Mouse (Mus musculus) left cerebral cortex, postnatal 36 days (tissue): ENCODE results near the gene Plekhg5. TPM values are rescaled to one million over a fixed set of nuclear protein-coding genes. Genes with fewer than 3 reads are reported as not detected.
"Not testable (repeated sequence)": the region's sequence is repeated elsewhere in the genome, so short reads cannot be mapped to it uniquely, and the experiment has no call there.

Experiments used
- DNase-seq, 2 experiments: peaks; one replicate each; pipeline ENCODE4 v3.0.0; 2021 to 2022; ENCODE audit warnings: low spot score in 2 of 2, mixed read lengths in 1 of 2
- intact Hi-C: fragments of 180-260 bp; cut with DNase I; formaldehyde crosslinking; loops from one replicate; pipeline ENCODE4 v1.15.1; 2025
- total RNA-seq, 2 experiments: library from RNA; stranded (reverse); gene quantifications; 2 replicates each; pipeline ENCODE4 v1.2.3; 2021

Gene Plekhg5
- total RNA-seq, result 10 to 100 TPM; 82.5 to 84.4 TPM

DNA sequence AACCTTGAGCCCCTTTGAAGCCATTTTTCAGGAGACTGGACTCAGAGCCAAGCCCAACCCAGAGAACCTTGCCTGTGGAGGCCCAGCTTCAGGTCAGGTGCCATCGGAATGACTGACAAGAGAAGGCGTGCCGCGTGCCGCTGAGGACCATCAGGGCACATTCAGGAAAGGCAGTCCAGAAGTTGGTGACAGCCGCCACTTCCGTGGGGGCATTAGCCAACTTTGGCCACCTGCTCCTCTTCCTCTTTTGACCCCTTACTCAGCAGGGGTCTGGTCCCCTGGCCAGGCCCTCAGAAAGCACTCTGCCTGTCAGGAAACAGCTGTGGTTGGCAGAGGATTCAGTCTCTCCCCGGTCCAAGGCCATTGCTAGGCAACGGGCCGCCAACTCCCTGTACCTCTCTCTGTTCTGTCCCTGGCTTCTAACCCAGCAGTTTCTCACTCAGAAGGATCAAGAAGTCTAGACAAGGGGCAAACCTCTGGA, at the start of gene Plekhg5:
Gene Plekhg5 (plus strand): TSS at position 378 of the 481 bp plus-strand sequence.
- intact Hi-C loops, result no loop called here
- DNase-seq, result no peak

DNA sequence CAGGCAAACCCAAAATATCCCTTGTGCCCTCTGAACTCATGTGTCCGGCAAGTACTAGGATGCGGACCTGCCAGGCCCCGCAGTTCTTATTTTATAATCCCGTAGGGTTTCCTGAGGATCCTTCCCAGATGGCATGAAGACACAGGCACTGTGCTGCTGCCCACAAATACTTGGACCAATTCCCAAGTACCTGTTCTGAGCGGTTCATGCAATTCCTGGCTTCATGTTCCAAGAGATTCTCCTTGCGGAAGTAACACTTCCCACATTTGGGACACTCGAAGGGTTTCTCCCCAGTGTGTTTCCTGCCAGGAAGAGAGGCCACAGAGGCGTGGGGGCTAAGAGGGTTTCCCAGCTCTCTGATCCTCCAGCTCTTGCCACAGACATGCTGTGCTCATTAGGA, 49.8 kb upstream of the Plekhg5 start:
- DNase-seq, result peak in 1 of 2 experiments; percentile 35
- intact Hi-C loops, result no loop called here

DNA sequence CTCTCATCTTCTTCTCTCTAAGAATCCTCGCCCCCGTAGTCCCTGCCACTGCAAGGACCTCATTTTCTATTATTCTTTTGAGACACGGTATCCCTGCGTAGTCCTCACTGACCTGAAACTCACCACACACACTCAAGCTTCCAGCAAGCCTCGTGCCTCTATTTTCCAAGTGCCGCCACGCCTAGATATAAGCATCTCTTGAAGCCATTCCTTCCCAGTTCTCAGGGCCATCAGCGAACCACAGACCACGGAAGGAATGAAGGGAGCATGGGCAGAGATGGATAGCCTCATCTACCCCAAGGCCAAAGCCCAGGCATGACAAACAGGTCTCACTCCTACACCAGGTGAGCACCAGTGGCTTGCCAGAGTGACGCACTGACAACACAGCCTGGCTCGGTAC, 47.8 kb upstream of the Plekhg5 start:
- no peak for DNase-seq
- intact Hi-C loops, result no loop called here

DNA sequence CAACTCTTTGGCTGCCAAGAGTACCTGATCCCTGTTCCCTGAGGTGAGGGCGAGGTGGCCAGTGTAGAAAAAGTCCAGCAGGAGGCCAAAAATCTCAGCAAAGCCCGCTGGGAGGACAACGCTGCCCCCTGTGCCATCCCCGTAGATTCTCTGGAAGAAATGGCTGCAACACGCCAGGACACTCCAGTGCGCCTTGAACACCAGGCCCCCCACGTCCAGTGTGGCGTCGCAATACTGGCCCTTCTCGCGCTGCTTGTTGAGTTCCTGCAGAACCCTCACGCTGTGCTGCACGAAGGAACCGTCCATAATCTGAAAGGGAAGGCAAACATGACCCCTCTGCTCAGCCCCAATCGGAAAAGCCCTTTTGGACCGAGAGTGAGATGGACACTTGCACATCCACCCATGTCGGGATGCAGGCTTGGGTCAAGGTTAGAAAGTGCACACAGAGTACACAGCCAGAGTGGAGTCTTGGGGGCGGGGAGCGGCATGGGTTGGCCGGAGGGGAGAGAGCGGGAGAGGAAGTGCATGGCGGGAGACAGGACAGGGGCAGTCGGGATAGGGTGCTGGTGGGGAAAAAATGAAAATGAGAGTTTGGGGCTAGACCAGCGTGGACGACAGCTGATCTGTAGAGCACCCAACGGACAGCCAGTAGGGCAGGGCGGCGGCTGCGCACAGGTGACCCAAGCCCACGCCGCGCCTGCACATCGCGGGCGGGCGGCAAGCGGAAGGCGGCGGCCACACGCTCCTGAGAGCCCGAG, 45.4 kb upstream of the Plekhg5 start:
- intact Hi-C loops, result no loop called here

DNA sequence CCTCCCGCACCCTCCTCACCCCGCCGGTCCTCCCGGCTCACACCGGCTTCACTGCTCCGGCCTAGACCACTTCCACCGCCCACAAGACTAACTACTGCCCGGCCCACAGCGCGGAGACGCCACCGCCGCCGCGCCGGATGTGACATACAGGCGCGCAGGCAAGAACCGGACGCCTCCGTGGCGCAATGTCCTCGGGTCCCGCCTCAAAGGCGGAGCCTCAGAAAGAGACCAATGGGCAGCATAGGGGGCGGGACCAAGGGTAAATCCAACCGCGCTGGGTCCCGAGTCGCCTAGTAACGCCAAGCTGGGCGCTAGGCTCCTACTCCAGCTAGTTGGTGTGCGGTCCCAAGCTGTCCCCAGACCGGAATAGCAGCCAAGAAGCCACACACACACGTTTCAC, 44.8 kb upstream of the Plekhg5 start, which contains the start of gene Zbtb48:
Gene Zbtb48 (minus strand): TSS at position 148 of the 400 bp plus-strand sequence.
- intact Hi-C loops, result no loop called here
- DNase-seq, result peak; percentile 96 to 97

More for the DNA sequence above, 45.4 kb upstream of the Plekhg5 start:
- DNase-seq, result no peak

DNA sequence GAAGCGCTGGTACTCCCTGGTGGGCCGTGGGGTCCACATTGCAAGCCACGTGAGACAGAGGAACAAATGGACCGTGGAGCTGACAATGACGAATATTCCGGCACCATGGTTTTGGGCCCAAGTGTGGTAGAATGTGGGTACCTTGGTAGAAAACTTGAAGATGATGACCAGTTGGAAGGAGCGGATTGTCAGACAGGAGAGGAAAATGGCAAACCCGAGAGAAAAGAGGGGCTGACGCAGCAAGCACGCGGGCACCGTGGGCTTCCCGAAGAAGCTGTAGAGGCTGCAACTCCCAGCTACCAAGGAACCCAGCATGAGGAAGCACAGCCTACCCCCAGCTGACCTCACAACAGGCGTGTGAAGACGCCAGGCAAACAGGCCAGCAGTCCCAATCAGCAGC, 43.8 kb upstream of the Plekhg5 start:
- intact Hi-C loops, result no loop called here
- DNase-seq, result no peak

DNA sequence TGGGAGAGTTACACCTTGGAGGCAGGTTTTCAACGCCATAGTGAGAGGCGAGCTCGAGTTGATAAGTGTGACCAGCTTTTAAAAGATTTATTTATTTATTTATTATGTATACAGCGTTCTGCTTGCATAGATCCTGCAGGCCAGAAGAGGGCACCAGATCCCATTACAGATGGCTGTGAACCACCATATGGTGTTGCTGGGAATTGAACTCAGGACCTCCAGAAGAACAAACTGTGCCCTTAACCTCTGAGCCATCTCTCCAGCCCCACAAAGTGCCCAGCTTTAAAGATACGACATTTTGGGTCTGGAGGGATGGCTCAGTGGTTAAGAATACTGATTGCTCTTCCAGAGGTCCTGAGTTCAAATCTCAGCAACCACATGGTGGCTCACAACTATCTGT, 43.2 kb upstream of the Plekhg5 start:
- no peak for DNase-seq
- intact Hi-C loops, result no loop called here

DNA sequence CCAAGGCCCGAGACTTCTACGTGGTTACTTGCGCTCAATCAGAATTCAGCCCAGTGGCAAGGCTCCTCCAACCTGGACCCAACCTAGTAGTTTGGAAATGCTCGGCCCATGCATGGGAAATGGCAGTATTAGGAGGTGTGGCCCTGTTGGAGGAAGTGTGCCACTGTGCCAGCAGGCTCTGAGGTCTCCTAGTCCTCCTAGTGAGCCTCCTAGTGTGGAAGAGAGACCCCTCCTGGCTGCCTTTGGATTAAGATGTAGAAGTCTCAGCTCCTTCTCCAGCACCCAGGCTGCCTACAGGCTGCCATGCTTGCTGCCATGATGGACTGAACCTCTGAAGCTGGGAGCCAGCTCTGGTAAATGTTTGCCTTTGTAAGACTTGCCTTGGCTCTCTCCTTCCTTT, 42.3 kb upstream of the Plekhg5 start:
- DNase-seq, result no peak
- intact Hi-C loops, result loop anchor here (2.0 kb wide), 1 partner anchor 49 kb away; no protein-coding TSS in a partner anchor

DNA sequence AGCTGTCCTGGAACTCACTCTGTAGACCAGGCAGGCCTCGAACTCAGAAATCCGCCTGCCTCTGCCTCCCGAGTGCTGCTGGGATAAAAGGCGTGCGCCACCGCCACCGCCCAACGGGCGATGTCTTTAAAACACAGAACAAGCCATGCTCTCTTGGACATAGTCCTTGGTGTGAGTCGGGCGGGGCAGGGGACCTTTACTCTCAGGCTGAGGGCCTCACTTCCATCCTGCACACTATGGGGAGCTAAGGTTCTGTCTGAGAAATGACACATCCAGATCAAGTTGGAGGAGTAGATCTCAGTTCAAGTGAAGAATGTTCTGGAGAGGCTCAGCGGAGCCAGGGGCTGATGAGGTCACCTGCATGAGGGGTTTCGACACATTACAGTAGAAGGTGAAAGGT, 39.4 kb upstream of the Plekhg5 start:
- DNase-seq, result no peak
- intact Hi-C loops, result no loop called here

DNA sequence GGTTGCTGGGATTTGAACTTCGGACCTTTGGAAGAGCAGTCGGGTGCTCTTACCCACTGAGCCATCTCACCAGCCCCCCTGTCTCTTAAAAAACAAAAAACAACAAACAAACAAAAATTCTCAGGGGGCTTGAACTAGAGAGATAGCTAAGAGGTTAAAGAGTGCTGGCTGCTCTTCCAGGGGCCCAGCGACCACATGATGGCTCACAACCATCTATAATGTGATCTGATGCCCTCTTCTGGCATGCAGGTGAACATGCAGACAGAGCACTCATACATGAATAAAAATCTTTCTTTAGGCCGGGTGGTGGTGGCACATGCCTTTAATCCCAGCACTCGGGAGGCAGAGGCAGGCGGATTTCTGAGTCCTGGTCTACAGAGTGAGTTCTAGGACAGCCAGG, 35.8 kb upstream of the Plekhg5 start:
- DNase-seq, intact Hi-C loops: not testable (repeated sequence)

DNA sequence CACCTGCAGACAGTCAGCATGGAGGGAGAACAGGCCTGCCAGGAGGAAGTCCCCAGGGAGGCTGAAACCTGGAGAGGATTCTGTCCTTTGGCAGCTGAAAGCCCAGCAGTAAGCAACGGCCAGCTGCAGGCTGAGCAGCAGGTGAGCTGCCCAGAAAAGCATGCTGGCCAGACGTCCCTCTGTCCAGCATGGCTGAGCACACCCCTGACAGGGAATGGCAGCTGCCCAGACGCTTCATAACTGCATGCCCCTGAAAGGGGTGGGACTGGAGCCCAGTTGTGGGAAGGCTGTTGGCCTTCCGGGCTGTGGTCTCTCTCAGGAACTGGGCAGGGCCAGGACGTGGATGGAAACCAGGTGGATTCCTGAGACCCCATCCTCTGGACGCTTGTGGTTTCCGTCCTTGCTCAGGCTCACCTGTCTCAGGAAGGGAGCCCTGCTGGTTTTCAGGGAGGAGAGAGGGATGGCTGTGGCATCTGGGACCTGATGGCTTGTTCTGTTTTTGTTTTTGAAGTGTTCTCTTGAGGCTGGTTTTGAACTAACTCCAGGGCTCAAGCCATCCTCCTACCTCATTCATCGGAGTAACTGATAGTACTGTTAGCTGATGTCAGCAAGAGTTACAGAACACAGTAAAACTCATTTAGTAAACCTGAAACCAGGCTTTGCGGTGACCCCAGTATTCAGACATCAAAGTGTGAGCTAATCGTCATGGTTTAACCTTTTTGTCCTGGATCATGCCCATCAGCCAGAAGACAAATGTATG, 33.9 kb upstream of the Plekhg5 start, which contains the start of gene Tas1r1:
Gene Tas1r1 (minus strand): TSS at position 344 of the 760 bp plus-strand sequence.
- intact Hi-C loops, result loop anchor here (2.0 kb wide), 1 partner anchor 58 kb away; no protein-coding TSS in a partner anchor
- no peak for DNase-seq

DNA sequence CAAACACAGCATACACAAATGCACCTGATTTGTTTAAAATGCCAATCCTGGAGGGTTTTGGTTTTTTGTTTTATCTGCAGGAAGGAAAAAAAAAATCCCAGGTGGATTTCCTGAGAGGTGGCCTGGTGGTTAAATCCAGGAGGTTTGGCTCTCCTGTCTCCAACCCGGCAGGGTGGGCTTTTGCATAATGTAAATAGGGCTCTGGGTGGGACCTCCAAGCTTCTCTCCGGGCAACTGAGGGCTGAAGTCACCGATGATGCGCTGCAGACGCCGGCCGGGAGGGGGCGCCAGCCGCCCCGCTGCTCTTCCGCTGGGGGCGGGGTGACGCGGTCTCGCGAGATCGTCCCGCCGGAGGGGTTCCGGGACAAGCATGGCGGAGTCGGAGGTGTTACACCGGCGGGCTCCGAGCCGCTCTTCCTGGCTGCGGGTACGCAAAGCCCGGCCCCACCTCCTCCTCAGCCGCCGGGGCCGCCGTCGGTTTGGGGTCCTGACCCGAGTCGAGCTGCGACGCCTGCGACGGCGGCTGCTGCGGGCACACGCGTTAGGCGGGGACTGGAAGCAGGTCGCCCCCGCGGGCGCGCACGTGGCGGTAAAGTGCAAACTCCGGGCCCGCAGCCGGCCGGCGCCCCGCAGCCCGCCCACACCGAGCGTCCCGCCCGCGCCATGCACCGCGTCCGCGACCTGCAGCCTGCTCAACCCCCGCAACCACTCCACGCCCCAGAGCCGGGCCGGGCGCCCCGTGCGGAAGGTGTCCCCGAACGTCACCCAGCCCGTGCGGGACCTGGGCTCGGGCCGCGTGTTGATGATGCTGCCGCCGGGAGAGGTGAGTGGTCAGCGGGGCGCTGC, 33.1 kb upstream of the Plekhg5 start, which contains the start of gene Nol9:
Gene Nol9 (plus strand): TSS at position 337 of the 846 bp plus-strand sequence.
- peak; percentile 92 to 93 for DNase-seq
- intact Hi-C loops, result loop anchor here (2.0 kb wide), 1 partner anchor 58 kb away; no protein-coding TSS in a partner anchor

DNA sequence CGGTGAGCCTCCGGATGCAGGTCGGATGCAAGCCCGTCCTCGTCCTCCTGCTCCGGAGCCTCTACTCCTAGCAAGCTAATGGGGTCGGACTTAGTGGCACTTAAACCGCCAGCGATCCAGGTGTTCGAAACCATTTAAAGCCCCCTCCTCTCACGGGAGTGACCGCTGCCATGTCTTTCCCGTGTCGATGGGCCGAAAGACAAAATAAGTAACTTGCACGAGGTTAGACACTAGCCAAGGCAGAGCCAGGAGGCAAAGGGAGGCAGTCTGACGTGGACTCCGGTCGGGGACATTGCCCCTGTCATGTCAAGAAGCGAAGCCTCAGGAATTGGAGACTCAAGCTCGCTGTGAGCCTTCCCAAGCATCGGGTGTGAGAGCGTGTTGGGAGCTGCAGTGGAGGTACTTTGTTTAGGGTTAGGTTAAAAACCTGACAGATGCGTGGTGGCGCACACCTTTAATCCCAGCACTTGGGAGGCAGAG, 32.4 kb upstream of the Plekhg5 start:
- DNase-seq, result no peak
- intact Hi-C loops, result loop anchor here (2.0 kb wide), 1 partner anchor 57 kb away; no protein-coding TSS in a partner anchor

DNA sequence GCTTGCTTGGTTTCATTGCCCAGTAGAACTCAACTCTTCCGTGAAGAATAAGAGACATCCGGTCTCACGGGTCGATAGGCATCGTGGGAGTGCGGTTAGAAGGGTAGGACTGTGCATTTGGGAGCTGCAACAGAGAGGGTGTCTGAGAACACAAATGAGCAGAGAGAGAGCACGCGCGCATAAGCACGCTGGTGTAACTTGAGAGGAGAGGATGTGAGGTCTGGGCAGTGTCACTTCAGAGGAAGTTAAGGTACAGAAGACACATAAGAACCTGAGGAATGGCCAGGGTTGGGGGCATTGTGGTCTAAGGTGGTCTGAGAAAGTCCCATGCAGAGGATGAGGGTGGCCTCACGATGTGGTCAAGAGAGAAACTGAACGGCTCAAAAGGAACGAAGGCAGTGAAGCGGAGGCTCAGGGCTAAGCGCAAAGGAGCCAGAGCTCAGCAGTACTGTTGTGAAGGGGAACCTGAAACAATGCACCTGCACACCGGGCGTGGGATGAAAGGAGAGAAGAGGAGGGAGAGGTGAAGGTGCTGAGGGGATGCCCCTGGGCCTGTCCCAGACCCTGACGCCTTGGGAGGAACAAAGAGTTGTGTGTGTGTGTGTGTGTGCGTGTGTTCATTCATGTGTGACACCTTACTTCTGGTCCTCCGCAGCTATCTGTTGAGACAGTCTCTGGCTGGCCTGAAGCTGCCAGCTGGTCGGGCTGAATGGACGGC, 30.2 kb upstream of the Plekhg5 start:
- no peak for DNase-seq
- intact Hi-C loops, result no loop called here

DNA sequence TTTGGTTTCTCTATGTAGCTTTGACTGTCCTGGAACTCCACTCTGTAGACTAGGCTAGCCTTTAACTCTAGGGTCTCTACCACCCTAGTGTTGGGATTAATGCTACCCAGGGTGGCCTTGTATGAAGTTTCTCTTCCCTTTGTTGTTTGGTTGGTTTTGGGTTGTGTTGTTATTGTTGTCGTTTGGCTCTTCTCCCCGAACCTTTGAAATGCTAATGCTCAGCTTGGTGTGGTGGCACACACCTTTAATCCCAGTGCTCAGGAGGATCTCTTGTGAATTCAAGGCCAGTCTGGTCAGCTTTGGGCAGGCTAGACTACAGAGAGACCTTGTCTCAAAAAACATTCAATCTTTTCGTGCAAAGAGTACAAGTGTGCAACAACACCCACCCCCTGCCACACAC, 29.1 kb upstream of the Plekhg5 start:
- no peak for DNase-seq
- intact Hi-C loops, result no loop called here

DNA sequence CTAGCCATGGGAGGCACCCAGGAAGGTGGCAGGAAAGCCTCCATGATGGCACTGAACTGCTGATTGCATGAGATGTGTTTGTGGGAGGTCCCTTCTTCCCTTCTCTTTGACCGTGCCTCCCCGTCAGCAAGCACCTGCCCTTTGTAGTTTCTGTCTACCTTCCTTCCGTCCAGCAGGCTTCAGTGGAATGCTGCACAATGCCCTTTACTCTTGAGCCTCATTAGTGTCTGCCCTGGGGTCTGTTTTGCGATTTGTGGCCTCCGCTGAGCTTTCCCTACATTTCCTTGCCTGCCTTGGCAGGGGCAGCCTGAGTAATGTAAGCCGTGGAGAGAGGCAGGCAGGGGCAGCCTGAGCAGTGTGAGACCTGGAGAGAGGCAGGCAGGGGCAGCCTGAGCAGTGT, 27.7 kb upstream of the Plekhg5 start:
- intact Hi-C loops, result no loop called here
- DNase-seq, result no peak

DNA sequence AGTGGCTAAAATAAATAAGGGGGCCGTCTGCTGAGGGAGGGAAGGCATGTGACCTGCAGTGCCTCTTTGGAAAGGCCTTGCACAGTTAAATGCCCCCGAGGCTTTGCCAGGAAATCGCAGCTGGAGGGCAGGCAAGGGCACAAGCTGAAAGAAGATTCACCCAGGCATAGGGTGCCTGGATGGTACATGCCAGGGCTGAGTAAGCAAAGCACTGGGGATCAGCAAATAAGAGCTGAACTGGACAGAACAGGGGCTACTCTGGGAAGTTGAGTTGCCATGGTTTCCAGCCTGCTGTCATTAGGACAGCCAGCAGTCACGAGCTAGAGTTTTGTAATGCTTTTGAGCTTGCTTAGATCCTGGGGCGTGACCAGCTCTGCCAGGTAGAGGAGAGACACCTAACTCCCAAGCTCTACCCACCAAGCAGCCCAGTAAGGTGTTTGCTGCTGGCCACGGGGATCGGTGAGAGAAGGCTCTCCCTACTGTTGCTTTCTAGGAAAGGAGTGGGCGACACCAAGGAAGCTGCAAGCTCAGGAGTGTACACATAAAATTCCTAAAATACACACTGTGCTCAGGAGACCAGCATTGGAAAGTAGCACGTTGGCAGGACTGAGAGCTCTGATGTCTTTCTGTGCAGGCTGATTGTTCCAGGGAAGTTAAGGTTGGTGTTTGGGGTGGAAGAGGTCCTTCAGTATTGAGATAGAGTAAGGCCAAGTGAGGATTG, 9.7 kb upstream of the Plekhg5 start:
- peak in 1 of 2 experiments; percentile 31 for DNase-seq
- intact Hi-C loops, result no loop called here

DNA sequence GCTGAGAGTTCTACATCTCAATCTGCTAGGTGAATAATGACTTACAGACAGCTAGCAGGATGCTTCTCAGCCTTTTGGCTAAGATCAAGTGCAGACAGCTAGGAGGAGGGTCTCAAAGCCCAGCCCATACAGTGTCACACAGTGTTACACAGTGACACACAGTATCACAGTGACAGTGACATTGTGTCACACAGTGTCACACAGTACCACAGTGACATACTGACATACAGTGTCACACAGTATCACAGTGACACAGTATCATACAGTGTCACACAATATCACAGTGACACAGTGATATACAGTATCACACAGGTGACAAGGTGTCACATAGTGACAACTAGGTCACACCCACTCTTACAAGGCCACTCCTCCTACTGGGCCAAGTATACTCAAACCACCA, 5.0 kb upstream of the Plekhg5 start:
- no peak for DNase-seq
- intact Hi-C loops, result no loop called here
